Mouse (Mus musculus) midbrain, embryonic 16.5 days (tissue): ENCODE measurements around the gene Kcnip3. TPM values are rescaled to one million over a fixed set of nuclear protein-coding genes. Genes with fewer than 3 reads are reported as not detected.

ENCODE experiments used
- ATAC-seq: fragments of 200-750 bp; cut with Nextera tagmentation; 2 replicates; pipeline ENCODE4 v1.8.0; 2017; ENCODE audit warnings: moderate TSS enrichment
- H3K27ac ChIP-seq: fragments of 300-500 bp; sonication (generic); 2 replicates; pipeline ENCODE4 v1.5.1; 2014; ENCODE audit warnings: mild to moderate bottlenecking, low read length, mixed read lengths
- H3K27me3 ChIP-seq: fragments of 300-500 bp; sonication (generic); 2 replicates; pipeline ENCODE4 v1.6.1; 2014; ENCODE audit warnings: low read depth, low read length, mixed read lengths; ENCODE audit not compliant: control insufficient read depth, insufficient read depth
- H3K36me3 ChIP-seq: fragments of 300-500 bp; sonication (generic); 2 replicates; pipeline ENCODE4 v1.6.1; 2014; ENCODE audit warnings: mild to moderate bottlenecking, low read length, moderate library complexity, mixed read lengths; ENCODE audit not compliant: control insufficient read depth, insufficient read depth
- H3K4me1 ChIP-seq: fragments of 300-500 bp; sonication (generic); 2 replicates; pipeline ENCODE4 v1.6.1; 2014; ENCODE audit warnings: mild to moderate bottlenecking, low read length, mixed read lengths; ENCODE audit not compliant: control insufficient read depth, insufficient read depth
- H3K4me2 ChIP-seq: fragments of 300-500 bp; sonication (generic); 2 replicates; pipeline ENCODE4 v1.6.1; 2014; ENCODE audit warnings: mild to moderate bottlenecking, low read length, mixed read lengths
- H3K4me3 ChIP-seq: fragments of 300-500 bp; sonication (generic); 2 replicates; pipeline ENCODE4 v1.5.1; 2014; ENCODE audit warnings: low read depth, mild to moderate bottlenecking, low read length, moderate library complexity, mixed read lengths
- H3K9ac ChIP-seq: fragments of 300-500 bp; sonication (generic); 2 replicates; pipeline ENCODE4 v1.6.1; 2014; ENCODE audit warnings: low read depth, low read length, mixed read lengths
- H3K9me3 ChIP-seq: fragments of 300-500 bp; sonication (generic); replicated peaks from 2 replicates; pipeline ENCODE4 v1.6.1; 2014; ENCODE audit warnings: mild to moderate bottlenecking, low read length, mixed read lengths; ENCODE audit not compliant: control insufficient read depth, poor library complexity, severe bottlenecking
- WGBS: fragments of 180-500 bp; shearing (Covaris S2); extraction: QIAGEN DNeasy Blood & Tissue Kit; methylation state at CpG from one replicate; pipeline ENCODE4 v1.1.7; 2014; 5-methylcytosine and 5-hydroxymethylcytosine counted together
- polyA plus RNA-seq: library from polyadenylated mRNA; unstranded; fragments of >200 nt; fragmentation: Nextera tagmentation; extraction: Ambion mirVana; gene quantifications from 2 replicates; pipeline ENCODE4 v1.2.1, GENCODE M21; 2015

Kcnip3 gene
- polyA plus RNA-seq, 1 experiment from 2014 or later = 13.0 TPM

DNA sequence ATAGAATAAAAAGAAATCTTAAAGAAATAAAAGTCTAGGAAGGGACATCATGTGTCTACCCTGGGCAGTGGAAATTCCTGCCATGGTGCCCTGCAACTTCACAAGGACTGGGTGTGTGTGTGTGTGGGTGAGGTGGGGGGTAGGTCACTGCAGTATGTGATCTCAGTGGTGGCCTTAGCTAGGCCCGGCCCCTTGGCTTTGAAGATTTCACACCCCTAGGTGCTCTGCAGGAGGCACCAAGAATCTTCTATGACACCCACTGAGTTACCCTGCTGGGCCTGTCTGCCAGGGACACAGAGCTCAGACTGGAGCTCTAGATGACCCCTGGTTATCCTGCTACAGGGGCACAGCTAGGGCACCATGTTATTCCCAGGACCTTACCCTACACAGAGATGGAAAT lies 25.6 kb downstream of the Kcnip3 start:
- no peaks in the 10 kb centered on the region for H3K4me1 ChIP-seq
- H3K9ac ChIP-seq = no peak overlapping the region
- 50% methylated on average over 1 of the region's 1 CpGs for WGBS
- no peaks in the 10 kb centered on the region; the same call in 1 of the 2 replicates for H3K36me3 ChIP-seq
- H3K4me3 ChIP-seq = no peak overlapping the region
- H3K9me3 ChIP-seq = no peaks in the 10 kb centered on the region
- H3K27ac ChIP-seq = no peak overlapping the region
- no peaks in the 10 kb centered on the region for H3K27me3 ChIP-seq
- no peak for ATAC-seq
- H3K4me2 ChIP-seq = no peak overlapping the region

DNA sequence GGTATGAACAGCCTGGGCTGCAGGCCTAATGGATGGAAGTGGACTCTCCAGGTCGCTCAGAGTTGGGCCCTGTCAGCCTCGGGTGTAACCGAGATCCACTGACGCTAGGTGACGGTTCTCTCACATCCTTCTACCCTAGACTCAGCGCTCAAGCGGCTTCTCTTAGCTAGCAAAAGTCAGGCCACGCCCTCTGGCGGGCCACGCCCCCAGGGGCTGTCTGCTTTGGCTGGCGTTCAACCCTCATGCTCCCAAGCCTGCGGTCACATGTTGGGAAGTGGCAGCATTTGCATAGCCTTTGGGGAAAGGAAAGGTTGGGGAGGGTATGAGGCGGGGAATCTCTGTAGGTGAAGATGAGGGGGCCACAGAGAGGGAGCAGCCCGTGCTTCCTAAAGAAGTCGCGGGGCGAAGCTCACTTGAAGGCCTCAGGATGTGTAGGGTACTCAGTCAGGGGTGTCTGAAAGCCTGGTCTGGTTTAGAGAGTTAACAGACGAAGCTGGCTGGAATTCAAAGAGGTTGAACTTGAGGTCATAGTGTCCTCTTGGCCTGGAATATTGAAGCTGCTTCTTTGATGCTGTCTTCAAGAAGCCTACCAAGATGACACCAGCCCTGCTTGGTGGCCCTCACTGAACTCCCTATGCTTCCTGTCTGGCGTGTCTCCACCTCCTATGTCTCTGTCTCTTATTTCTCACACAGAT lies 37.3 kb downstream of the Kcnip3 start:
- no peak overlapping the region for H3K27ac ChIP-seq
- no peak overlapping the region; the same call in 1 of the 2 replicates for H3K9ac ChIP-seq
- 9% methylated on average over 19 of the region's 19 CpGs for WGBS
- H3K9me3 ChIP-seq = no peaks in the 10 kb centered on the region
- peak overlapping the region; percentile 21 for H3K4me3 ChIP-seq
- H3K4me1 ChIP-seq = peaks cover 27% of the 10 kb centered on the region
- no peaks in the 10 kb centered on the region for H3K36me3 ChIP-seq
- H3K27me3 ChIP-seq = peaks cover 63% of the 10 kb centered on the region
- ATAC-seq = peak; percentile 55; the same call in 1 of the 2 replicates
- peak overlapping the region; percentile 45 for H3K4me2 ChIP-seq

DNA sequence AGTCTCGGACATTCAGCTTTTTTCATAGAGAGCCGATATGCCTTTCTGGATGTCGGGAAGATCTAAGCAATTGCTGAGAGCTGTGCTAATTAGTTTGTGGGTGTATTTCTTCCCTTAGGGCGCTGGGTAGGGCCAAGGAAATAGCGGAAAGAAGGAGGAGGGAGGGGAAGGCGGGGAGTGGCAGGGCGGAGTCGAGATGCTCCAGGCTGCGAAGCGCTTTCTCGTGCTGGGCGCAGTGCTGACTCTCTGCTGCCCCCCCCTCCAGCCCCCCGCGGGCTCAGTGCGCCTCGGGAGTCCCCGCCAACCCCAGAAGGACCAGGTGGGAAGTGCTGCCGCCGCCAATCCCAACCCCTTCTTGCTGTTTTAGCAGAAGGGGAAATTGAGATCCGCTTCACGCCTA lies 38.9 kb downstream of the Kcnip3 start:
- Histone ChIP-seq H3K4me3 (peak overlapping the region; percentile 33; the same call in 1 of the 2 replicates), H3K27me3 (peaks cover 66% of the 10 kb centered on the region), H3K9me3 (no peaks in the 10 kb centered on the region), H3K27ac (no peak overlapping the region), H3K36me3 (no peaks in the 10 kb centered on the region), H3K9ac (no peak overlapping the region), H3K4me1 (peaks cover 27% of the 10 kb centered on the region), H3K4me2 (peak overlapping the region; percentile 63)
- ATAC-seq = no peak
- under 1% methylated on average over 17 of the region's 21 CpGs for WGBS

DNA sequence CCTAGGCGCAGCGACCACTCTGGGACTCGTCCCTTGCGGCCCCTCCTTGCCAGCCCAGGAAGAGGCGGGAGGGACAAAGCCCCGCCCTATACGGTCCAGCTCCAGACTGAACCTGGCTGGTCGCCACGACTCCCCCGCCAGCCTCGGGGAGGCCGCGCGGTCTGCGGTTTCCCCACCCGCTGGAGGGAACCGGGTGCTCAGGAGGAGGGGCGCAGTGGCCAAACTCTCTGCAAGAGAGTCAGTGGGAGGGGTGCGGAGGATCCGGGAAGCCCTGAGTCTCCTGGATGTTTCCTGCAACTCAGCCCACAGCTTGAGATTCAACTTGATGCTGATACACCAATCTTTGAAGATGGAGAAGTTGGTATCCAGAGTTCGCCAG lies 39.4 kb downstream of the Kcnip3 start:
- Histone ChIP-seq H3K27me3 (peaks cover 66% of the 10 kb centered on the region), H3K9ac (peak overlapping the region; percentile 34; the same call in 1 of the 2 replicates), H3K4me2 (peak overlapping the region; percentile 63), H3K27ac (no peak overlapping the region), H3K36me3 (no peaks in the 10 kb centered on the region), H3K4me3 (peak overlapping the region; percentile 33), H3K4me1 (peaks cover 27% of the 10 kb centered on the region), H3K9me3 (no peaks in the 10 kb centered on the region)
- WGBS = under 1% methylated on average over 21 of the region's 21 CpGs
- ATAC-seq = peak; percentile 46; the same call in 1 of the 2 replicates

DNA sequence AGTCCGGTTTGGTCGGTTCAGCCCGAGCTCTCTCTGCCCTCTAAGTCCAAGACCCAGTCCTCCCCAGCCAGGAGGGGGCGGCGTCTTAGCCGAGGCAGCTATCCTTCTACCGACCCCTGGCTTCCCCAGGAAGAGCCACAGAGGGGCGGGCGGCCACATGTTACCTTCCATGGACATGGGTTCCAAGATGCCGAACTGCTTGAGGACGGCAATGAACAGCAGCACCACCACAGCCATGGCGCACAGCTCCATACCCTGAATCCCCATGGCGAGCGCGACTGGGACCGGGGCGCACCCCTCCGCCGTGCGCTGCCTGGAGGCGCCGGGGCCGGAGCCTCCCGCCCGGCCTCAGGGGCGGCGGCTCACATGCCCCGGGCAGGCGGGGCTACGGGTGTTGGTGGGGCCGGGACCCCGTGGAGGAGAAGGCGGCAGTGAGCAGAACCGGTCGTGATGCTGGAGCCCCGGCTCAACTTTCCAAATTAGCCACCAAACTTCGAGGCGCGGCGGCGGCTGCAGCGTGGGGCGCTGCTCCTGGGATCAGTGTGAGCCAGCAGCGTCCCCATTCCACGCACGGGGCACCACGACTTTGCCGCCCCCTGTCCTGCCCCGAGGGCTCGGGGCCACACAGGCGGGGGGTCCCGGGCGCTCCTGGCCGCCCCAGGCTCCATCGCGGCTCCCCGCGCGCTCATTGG lies 39.9 kb downstream of the Kcnip3 start:
- WGBS = under 1% methylated on average over 58 of the region's 59 CpGs
- peak overlapping the region; percentile 34; the same call in 1 of the 2 replicates for H3K9ac ChIP-seq
- peaks cover 66% of the 10 kb centered on the region for H3K27me3 ChIP-seq
- H3K36me3 ChIP-seq = no peaks in the 10 kb centered on the region
- ATAC-seq = no peak
- peaks cover 27% of the 10 kb centered on the region for H3K4me1 ChIP-seq
- peak overlapping the region; percentile 63 for H3K4me2 ChIP-seq
- no peak overlapping the region for H3K27ac ChIP-seq
- H3K4me3 ChIP-seq = peak overlapping the region; percentile 33
- no peaks in the 10 kb centered on the region for H3K9me3 ChIP-seq

DNA sequence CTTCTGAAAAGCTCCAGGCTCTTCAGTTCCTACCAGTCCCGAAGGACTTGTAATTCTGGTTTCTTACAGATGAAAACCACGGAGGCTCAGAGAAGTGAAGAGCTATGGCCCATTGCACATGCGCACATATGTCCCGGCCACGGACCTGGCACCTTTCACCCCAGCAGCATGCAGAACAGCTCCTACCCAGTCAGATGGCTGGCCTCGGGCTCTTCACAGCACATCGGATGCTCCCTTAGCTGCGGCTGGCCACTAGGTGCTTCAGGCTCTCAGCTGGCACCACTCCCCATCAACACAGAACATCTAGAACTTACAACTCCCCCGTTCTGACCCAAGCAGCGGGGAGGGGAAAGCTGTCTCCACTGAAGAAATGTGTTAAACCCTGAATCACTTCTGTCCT lies 42.1 kb downstream of the Kcnip3 start:
- Histone ChIP-seq H3K27me3 (peaks cover 55% of the 10 kb centered on the region), H3K4me2 (no peak overlapping the region), H3K36me3 (no peaks in the 10 kb centered on the region), H3K27ac (no peak overlapping the region), H3K4me3 (no peak overlapping the region), H3K9ac (no peak overlapping the region), H3K4me1 (peaks cover 27% of the 10 kb centered on the region), H3K9me3 (no peaks in the 10 kb centered on the region)
- ATAC-seq = no peak
- WGBS = 65% methylated on average over 10 of the region's 10 CpGs

DNA sequence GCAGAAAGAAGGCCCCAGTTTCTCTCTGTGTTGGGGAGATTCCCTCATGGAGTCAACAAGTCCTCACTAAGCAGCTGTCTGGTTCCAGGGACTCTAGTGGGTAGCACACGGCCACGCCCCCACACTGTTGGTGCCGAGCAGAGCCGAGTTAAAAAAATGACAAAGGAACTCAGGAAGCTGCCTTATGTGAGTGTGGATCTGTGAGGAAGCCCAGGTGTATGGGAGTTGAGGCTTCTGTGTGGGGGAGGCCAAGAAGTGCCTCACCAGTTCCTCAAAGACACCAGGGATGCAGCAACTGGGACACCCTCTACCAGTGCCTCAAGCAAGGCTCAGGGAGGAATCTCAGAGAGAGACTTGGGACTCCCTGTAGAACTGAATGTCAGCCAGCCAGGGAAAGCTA lies 42.7 kb downstream of the Kcnip3 start:
- no peaks in the 10 kb centered on the region for H3K36me3 ChIP-seq
- H3K27me3 ChIP-seq = peaks cover 49% of the 10 kb centered on the region
- ATAC-seq = no peak
- 76% methylated on average over 4 of the region's 4 CpGs for WGBS
- H3K4me3 ChIP-seq = no peak overlapping the region
- no peak overlapping the region for H3K9ac ChIP-seq
- H3K4me2 ChIP-seq = no peak overlapping the region
- H3K27ac ChIP-seq = no peak overlapping the region
- peaks cover 22% of the 10 kb centered on the region for H3K4me1 ChIP-seq
- no peaks in the 10 kb centered on the region for H3K9me3 ChIP-seq

DNA sequence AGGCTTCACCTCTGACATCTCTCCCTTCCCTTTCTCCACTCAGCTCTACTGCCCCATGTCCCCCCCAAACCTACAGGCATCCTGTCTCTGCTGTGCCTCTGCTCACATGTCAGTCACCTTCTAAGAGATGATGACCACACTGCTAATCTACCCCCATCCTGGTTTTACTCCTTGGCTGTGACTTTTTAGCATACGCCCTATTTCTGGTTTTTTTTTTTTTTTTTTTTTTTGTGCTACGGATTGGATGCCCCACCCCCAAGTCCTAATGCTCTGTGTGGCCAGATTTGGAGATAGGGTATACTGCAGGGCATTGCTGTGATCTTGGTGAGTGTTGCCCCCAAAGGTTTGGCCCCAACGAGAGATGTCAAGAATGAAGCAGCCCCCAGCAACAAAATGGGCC lies 49.6 kb downstream of the Kcnip3 start:
- H3K4me1 ChIP-seq = no peaks in the 10 kb centered on the region

DNA sequence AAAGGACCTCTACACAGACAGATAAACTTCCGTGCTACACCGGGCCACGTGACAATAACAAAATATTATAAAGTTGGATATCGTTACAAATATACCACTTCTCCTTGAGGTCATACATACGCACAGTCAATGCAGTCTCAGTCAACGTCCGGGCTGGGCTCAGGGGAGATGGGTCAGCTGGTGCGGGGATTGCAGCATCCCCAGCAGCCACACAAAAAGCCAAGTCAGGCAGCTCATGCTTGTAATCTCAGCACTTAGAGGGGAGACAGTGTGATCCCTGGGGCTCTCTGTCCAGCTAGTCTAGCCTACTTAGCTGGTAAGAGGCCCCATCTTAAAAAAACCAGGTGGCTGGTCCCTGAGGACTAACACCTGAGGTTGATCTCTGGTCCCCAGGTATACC lies 50.6 kb downstream of the Kcnip3 start:
- no peak overlapping the region for H3K4me2 ChIP-seq
- H3K9ac ChIP-seq = no peak overlapping the region
- ATAC-seq = no peak
- no peaks in the 10 kb centered on the region for H3K9me3 ChIP-seq
- no peaks in the 10 kb centered on the region for H3K27me3 ChIP-seq
- H3K4me1 ChIP-seq = no peaks in the 10 kb centered on the region
- no peaks in the 10 kb centered on the region for H3K36me3 ChIP-seq
- WGBS = 86% methylated on average over 8 of the region's 8 CpGs
- H3K27ac ChIP-seq = no peak overlapping the region
- H3K4me3 ChIP-seq = no peak overlapping the region

More for the DNA sequence above, 49.6 kb downstream of the Kcnip3 start:
- whole genome bisulfite sequencing = 76% methylated on average over 3 of the region's 3 CpGs
- Histone ChIP-seq H3K9ac (no peak overlapping the region), H3K4me2 (no peak overlapping the region), H3K36me3 (no peaks in the 10 kb centered on the region), H3K4me3 (no peak overlapping the region), H3K27me3 (no peaks in the 10 kb centered on the region), H3K9me3 (no peaks in the 10 kb centered on the region), H3K27ac (no peak overlapping the region)
- no peak for ATAC-seq
